ENCODE assay signal across 28 mouse cellular contexts in genomic region chr8:75172009-75172685, GRCm38 (mm10). TPM values are rescaled to one million over a fixed set of nuclear protein-coding genes. Genes with fewer than 3 reads are reported as not detected.
DNase-seq lines count a peak whose midpoint lies in the region; ATAC-seq and TF ChIP-seq lines count a peak whose summit lies in the region.
"Had no signal": no experiment of that assay in that cellular context is flagged by ENCODE, and none has a peak within 500 bp of the region (broad histone marks: within the 10 kb centered on the region; RNA-seq: fewer than 3 reads in every experiment).

No protein-coding gene starts in this region.

- H3K4me3 ChIP-seq in intestine, embryonic 15.5 days (replicated peaks), result no peak overlapping the region
- H3K4me3 ChIP-seq in stomach, postnatal 0 days (ENCODE audit: low read depth, low read length), result no peak overlapping the region
- no peak overlapping the region for H3K4me3 ChIP-seq in kidney, embryonic 14.5 days (ENCODE audit: low read length)
- H3K4me3 ChIP-seq: embryonic facial prominence, embryonic 10.5 days; embryonic facial prominence, embryonic 13.5 days; erythroblast, embryonic 14.5 days; forebrain, embryonic 12.5 days; forebrain, embryonic 15.5 days; heart, embryonic 12.5 days; heart, embryonic 15.5 days; hindbrain, embryonic 10.5 days; hindbrain, embryonic 13.5 days had no signal

- H3K4me2 ChIP-seq in intestine, embryonic 15.5 days (replicated peaks), result no peak overlapping the region
- no peak overlapping the region for H3K4me2 ChIP-seq in stomach, postnatal 0 days (replicated peaks; ENCODE audit: low read depth)
- no peak overlapping the region for H3K4me2 ChIP-seq in kidney, embryonic 14.5 days (replicated peaks; ENCODE audit: low read depth, low read length)
- H3K4me2 ChIP-seq: embryonic facial prominence, embryonic 13.5 days; forebrain, embryonic 12.5 days; forebrain, embryonic 15.5 days; heart, embryonic 12.5 days; heart, embryonic 15.5 days; hindbrain, embryonic 13.5 days had no signal

- peak; percentile 83 for ATAC-seq in intestine, embryonic 15.5 days
- peak; percentile 85 for ATAC-seq in stomach, postnatal 0 days (ENCODE audit: low FRiP score, low TSS enrichment)
- ATAC-seq in kidney, embryonic 14.5 days (ENCODE audit: low FRiP score, low TSS enrichment), result no peak
- ATAC-seq: forebrain, embryonic 15.5 days; Patski had no signal

- no peak for TF ChIP-seq CTCF in stomach, postnatal 0 days (IDR thresholded peaks at IDR 0.05; ENCODE audit: low read depth)

- no peaks in the 10 kb centered on the region for H3K9me3 ChIP-seq in intestine, embryonic 15.5 days
- H3K9me3 ChIP-seq in stomach, postnatal 0 days (ENCODE audit: control insufficient read depth, low read length), result no peaks in the 10 kb centered on the region
- H3K9me3 ChIP-seq in kidney, embryonic 14.5 days (ENCODE audit: control insufficient read depth, low read length), result no peaks in the 10 kb centered on the region
- H3K9me3 ChIP-seq: embryonic facial prominence, embryonic 10.5 days; embryonic facial prominence, embryonic 13.5 days; forebrain, embryonic 12.5 days; forebrain, embryonic 15.5 days; heart, embryonic 12.5 days; heart, embryonic 15.5 days; hindbrain, embryonic 10.5 days; hindbrain, embryonic 13.5 days had no signal

- H3K36me3 ChIP-seq in intestine, embryonic 15.5 days, result no peaks in the 10 kb centered on the region
- no peaks in the 10 kb centered on the region for H3K36me3 ChIP-seq in stomach, postnatal 0 days (ENCODE audit: control insufficient read depth, insufficient read depth, low read length)
- no peaks in the 10 kb centered on the region for H3K36me3 ChIP-seq in kidney, embryonic 14.5 days (ENCODE audit: control insufficient read depth, insufficient read depth, low read length)
- H3K36me3 ChIP-seq: embryonic facial prominence, embryonic 10.5 days; embryonic facial prominence, embryonic 13.5 days; forebrain, embryonic 12.5 days; forebrain, embryonic 15.5 days; heart, embryonic 12.5 days; heart, embryonic 15.5 days; hindbrain, embryonic 10.5 days; hindbrain, embryonic 13.5 days had no signal

- WGBS in intestine, embryonic 15.5 days, result 69% methylated on average over 6 of the region's 6 CpGs
- WGBS in stomach, postnatal 0 days, result 55% methylated on average over 6 of the region's 6 CpGs
- WGBS in kidney, embryonic 14.5 days, result 82% methylated on average over 6 of the region's 6 CpGs

- no peak for TF ChIP-seq EP300 in stomach, postnatal 0 days (optimal IDR thresholded peaks at IDR 0.05)

- no peak overlapping the region for H3K9ac ChIP-seq in intestine, embryonic 15.5 days
- H3K9ac ChIP-seq in stomach, postnatal 0 days (ENCODE audit: low read length), result no peak overlapping the region
- H3K9ac ChIP-seq in kidney, embryonic 14.5 days (ENCODE audit: low read depth, low read length), result no peak overlapping the region
- H3K9ac ChIP-seq: embryonic facial prominence, embryonic 13.5 days; forebrain, embryonic 12.5 days; forebrain, embryonic 15.5 days; heart, embryonic 12.5 days; heart, embryonic 15.5 days; hindbrain, embryonic 13.5 days had no signal

- H3K4me1 ChIP-seq in intestine, embryonic 15.5 days (replicated peaks), result peaks cover 11% of the 10 kb centered on the region; the same call in 1 of the 2 replicates
- no peaks in the 10 kb centered on the region for H3K4me1 ChIP-seq in stomach, postnatal 0 days (replicated peaks; ENCODE audit: control insufficient read depth, insufficient read depth)
- H3K4me1 ChIP-seq in kidney, embryonic 14.5 days (ENCODE audit: control insufficient read depth, insufficient read depth, low read length), result no peaks in the 10 kb centered on the region
- H3K4me1 ChIP-seq: embryonic facial prominence, embryonic 10.5 days; embryonic facial prominence, embryonic 13.5 days; forebrain, embryonic 12.5 days; forebrain, embryonic 15.5 days; heart, embryonic 12.5 days; hindbrain, embryonic 10.5 days; hindbrain, embryonic 13.5 days had no signal

- DNase-seq in lung, adult 18-20 months, result peak; percentile 11 to 47
- DNase-seq in lung, postnatal 14 days, result no peak
- DNase-seq in lung, postnatal 25 days (ENCODE audit: low spot score), result peak; percentile 26
- peak; percentile 46 for DNase-seq in stomach, postnatal 0 days (ENCODE audit: low spot score)
- DNase-seq in urinary bladder, postnatal 36 days (ENCODE audit: low spot score in 2 of 2), result no peak
- DNase-seq in Muller cell, postnatal 12 days (ENCODE audit: inconsistent ontology term), result no peak
- DNase-seq: adrenal gland, postnatal 10 days; cerebellum, adult 11-12 months; cerebellum, adult 8-10 months; cerebellum, postnatal 10 days; cerebellum, postnatal 36 days; embryo, embryonic 11 days; gastrocnemius, postnatal 25 days; heart, adult 18-20 months; heart, postnatal 10 days; heart, postnatal 36 days had no signal

- no peak overlapping the region for H3K27ac ChIP-seq in intestine, embryonic 15.5 days
- H3K27ac ChIP-seq in stomach, postnatal 0 days (replicated peaks), result 0 out of 2 replicates have a peak overlapping the region, but pooled peaks have one; percentile 45
- H3K27ac ChIP-seq in kidney, embryonic 14.5 days (ENCODE audit: low read depth, low read length), result no peak overlapping the region
- H3K27ac ChIP-seq: embryonic facial prominence, embryonic 10.5 days; embryonic facial prominence, embryonic 13.5 days; forebrain, embryonic 12.5 days; forebrain, embryonic 15.5 days; heart, embryonic 15.5 days; hindbrain, embryonic 10.5 days; hindbrain, embryonic 13.5 days had no signal

- no peaks in the 10 kb centered on the region for H3K27me3 ChIP-seq in intestine, embryonic 15.5 days (replicated peaks)
- H3K27me3 ChIP-seq in stomach, postnatal 0 days (ENCODE audit: control insufficient read depth, insufficient read depth, low read length), result no peaks in the 10 kb centered on the region
- H3K27me3 ChIP-seq in kidney, embryonic 14.5 days (ENCODE audit: control insufficient read depth, insufficient read depth, low read length), result no peaks in the 10 kb centered on the region
- H3K27me3 ChIP-seq: embryonic facial prominence, embryonic 13.5 days; forebrain, embryonic 12.5 days; forebrain, embryonic 15.5 days; heart, embryonic 12.5 days; heart, embryonic 15.5 days; hindbrain, embryonic 13.5 days; Patski had no signal

RNA-seq across cellular contexts. Expression of gene Rasd2, which starts 41.6 kb away (rescaled TPM):
- polyA plus RNA-seq in intestine, embryonic 15.5 days (2015; fragmentation: Nextera tagmentation; extraction: Ambion mirVana), result 1.5 and 2.5 TPM in 2 replicates
- 1.2 and 1.8 TPM in 2 replicates for polyA plus RNA-seq in stomach, postnatal 0 days (2015; fragmentation: Nextera tagmentation; extraction: Ambion mirVana)
- 1.2 and 1.9 TPM in 2 replicates for polyA plus RNA-seq in kidney, embryonic 14.5 days (2014; fragmentation: Nextera tagmentation; extraction: Ambion mirVana)
- polyA plus RNA-seq: erythroblast, embryonic 14.5 days had no signal

Comparison
In these comparisons a context has a peak if more than half of its experiments do, and no peak if none do; other contexts are left out.
1. DNase-seq: peak in lung, adult 18-20 months (2 of 2), lung, postnatal 25 days (single experiment) and stomach, postnatal 0 days (single experiment); none in lung, postnatal 14 days (single experiment), urinary bladder, postnatal 36 days (0 of 2) and Muller cell, postnatal 12 days (single experiment).